Mouse (Mus musculus): ENCODE measurements around the gene 9130230L23Rik. TPM values are rescaled to one million over a fixed set of nuclear protein-coding genes. Genes with fewer than 3 reads are reported as not detected.
A peak's percentile ranks its signal among the peaks of the same experiment; 100 is the strongest.

9130230L23Rik gene
- polyA plus RNA-seq, 1 experiment from 2014 or later: 0.65 TPM

- no peaks in the 10 kb centered on the region for H3K27me3 ChIP-seq
- no peaks in the 10 kb centered on the region for H3K36me3 ChIP-seq
- peaks cover 23% of the 10 kb centered on the region for H3K4me1 ChIP-seq
- no peaks in the 10 kb centered on the region for H3K9me3 ChIP-seq (replicated peaks)
- ATAC-seq (replicated peaks; ENCODE audit: low FRiP score): peak; percentile 60; the same call in 1 of the 2 replicates
- no peak overlapping the region for H3K4me3 ChIP-seq (replicated peaks)
- H3K9ac ChIP-seq: no peak overlapping the region
- 52% methylated on average over 14 of the region's 14 CpGs for WGBS
- no peak overlapping the region for H3K4me2 ChIP-seq
- H3K27ac ChIP-seq: peak overlapping the region; percentile 50
Measured at GRCm38 (mm10) chr5:66034375-66035195, 30.5 kb upstream of the 9130230L23Rik start.

DNA sequence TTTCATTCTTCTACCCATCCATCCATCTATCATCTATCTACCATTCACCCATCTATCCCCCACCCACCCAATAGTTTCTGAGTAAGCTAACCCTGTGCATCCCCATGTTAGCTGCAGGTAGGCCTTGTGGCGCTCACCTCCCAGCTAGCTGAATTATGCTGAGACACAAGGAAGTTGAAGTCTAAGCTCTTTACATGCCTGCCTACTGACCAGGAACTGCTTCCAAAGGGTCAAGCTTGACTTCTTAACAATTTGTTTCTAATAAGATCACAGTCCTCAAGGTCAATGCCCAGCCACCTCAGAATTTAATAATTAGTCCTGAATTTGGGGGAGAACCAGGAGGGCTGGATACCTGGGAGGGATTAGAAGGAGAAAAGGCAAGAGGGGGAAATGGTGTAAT, 28.7 kb upstream of the 9130230L23Rik start:
- Histone ChIP-seq H3K4me3 (replicated peaks) (no peak overlapping the region), H3K36me3 (no peaks in the 10 kb centered on the region), H3K9ac (no peak overlapping the region), H3K4me2 (no peak overlapping the region), H3K27me3 (no peaks in the 10 kb centered on the region), H3K27ac (no peak overlapping the region), H3K4me1 (peaks cover 23% of the 10 kb centered on the region), H3K9me3 (replicated peaks) (no peaks in the 10 kb centered on the region)
- 96% methylated on average over 1 of the region's 1 CpGs for WGBS
- no peak for ATAC-seq (replicated peaks; ENCODE audit: low FRiP score)

GRCm38 (mm10) chr5:66031699-66032098, 27.6 kb upstream of the 9130230L23Rik start:
- 0 out of 2 replicates have a peak, but pooled peaks cover 2% of the 10 kb centered on the region for H3K9me3 ChIP-seq (replicated peaks)
- ATAC-seq (replicated peaks; ENCODE audit: low FRiP score): no peak
- no peak overlapping the region for H3K9ac ChIP-seq
- H3K4me2 ChIP-seq: no peak overlapping the region
- H3K27me3 ChIP-seq: no peaks in the 10 kb centered on the region
- no peak overlapping the region for H3K4me3 ChIP-seq (replicated peaks)
- peaks cover 6% of the 10 kb centered on the region for H3K36me3 ChIP-seq
- no peak overlapping the region for H3K27ac ChIP-seq
- H3K4me1 ChIP-seq: peaks cover 23% of the 10 kb centered on the region
- WGBS: 84% methylated on average over 5 of the region's 5 CpGs

GRCm38 (mm10) chr5:66028232-66028631, 24.1 kb upstream of the 9130230L23Rik start:
- Histone ChIP-seq H3K36me3 (peaks cover 37% of the 10 kb centered on the region), H3K4me3 (replicated peaks) (no peak overlapping the region), H3K4me2 (no peak overlapping the region), H3K9ac (no peak overlapping the region), H3K27ac (no peak overlapping the region), H3K27me3 (no peaks in the 10 kb centered on the region), H3K4me1 (0 out of 2 replicates have a peak, but pooled peaks cover 3% of the 10 kb centered on the region), H3K9me3 (replicated peaks) (peaks cover 11% of the 10 kb centered on the region)
- WGBS: 81% methylated on average over 5 of the region's 5 CpGs
- no peak for ATAC-seq (replicated peaks; ENCODE audit: low FRiP score)

DNA sequence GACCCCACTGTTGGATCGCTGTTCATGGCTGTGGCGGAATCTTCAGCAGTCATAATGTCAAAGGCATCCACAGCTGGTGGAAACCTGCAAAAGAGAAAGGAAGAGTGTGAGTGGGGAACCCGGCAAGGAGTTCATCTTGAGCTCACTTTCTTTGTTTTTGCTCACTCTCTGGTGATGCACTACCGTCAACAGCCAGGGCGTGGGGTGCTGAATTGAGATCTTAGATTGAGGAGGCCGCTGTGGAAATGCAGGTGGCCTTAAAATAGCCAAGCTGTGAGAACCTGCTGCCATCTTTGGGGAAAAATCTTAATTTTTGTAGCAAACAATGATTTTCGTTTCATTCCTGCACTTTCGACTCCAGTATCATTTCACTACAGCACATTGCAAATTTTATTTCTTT, 23.1 kb upstream of the 9130230L23Rik start:
- peaks cover 47% of the 10 kb centered on the region for H3K36me3 ChIP-seq
- peaks cover 11% of the 10 kb centered on the region for H3K9me3 ChIP-seq (replicated peaks)
- no peaks in the 10 kb centered on the region for H3K4me1 ChIP-seq
- no peak for ATAC-seq (replicated peaks; ENCODE audit: low FRiP score)
- WGBS: 95% methylated on average over 8 of the region's 8 CpGs
- no peak overlapping the region for H3K4me2 ChIP-seq
- H3K27me3 ChIP-seq: no peaks in the 10 kb centered on the region
- no peak overlapping the region for H3K27ac ChIP-seq
- H3K4me3 ChIP-seq (replicated peaks): no peak overlapping the region
- H3K9ac ChIP-seq: no peak overlapping the region

- no peak overlapping the region for H3K27ac ChIP-seq
- H3K4me1 ChIP-seq: no peaks in the 10 kb centered on the region
- H3K4me3 ChIP-seq (replicated peaks): no peak overlapping the region
- H3K4me2 ChIP-seq: no peak overlapping the region
- no peak overlapping the region for H3K9ac ChIP-seq
- WGBS: 99% methylated on average over 31 of the region's 31 CpGs
- ATAC-seq (replicated peaks; ENCODE audit: low FRiP score): no peak
- H3K9me3 ChIP-seq (replicated peaks): peaks cover 11% of the 10 kb centered on the region
- peaks cover 50% of the 10 kb centered on the region for H3K36me3 ChIP-seq
- no peaks in the 10 kb centered on the region for H3K27me3 ChIP-seq
Measured at GRCm38 (mm10) chr5:66026796-66027195, 22.7 kb upstream of the 9130230L23Rik start.

DNA sequence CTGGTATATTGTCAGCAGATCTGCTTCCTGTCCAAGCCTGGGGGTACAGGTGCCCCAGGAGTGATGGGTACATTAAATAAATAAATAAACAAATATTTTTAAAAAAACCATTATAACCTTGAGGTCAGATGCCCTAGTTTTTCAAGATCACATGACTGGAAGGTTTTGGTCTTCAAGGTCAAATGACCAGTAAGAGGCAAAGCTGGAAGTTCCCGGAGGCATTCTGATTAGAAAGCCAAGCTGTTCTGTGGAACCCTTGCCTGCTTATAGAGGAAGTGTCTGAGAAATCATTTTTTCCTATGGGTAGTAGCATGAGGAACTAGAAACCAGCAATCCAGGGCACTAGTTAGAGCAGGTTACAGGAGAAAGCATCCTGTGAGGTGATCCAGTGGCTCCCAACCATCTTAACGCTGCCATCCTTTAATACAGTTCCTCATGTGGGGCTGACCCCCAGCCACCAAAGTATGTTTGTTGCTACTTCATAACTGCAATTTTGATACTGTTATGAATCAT, 11.4 kb upstream of the 9130230L23Rik start:
- Histone ChIP-seq H3K4me3 (replicated peaks) (no peak overlapping the region), H3K27ac (peak overlapping the region; percentile 93), H3K27me3 (no peaks in the 10 kb centered on the region), H3K4me1 (peaks cover 5% of the 10 kb centered on the region), H3K4me2 (no peak overlapping the region), H3K36me3 (peaks cover 10% of the 10 kb centered on the region), H3K9ac (no peak overlapping the region), H3K9me3 (replicated peaks) (0 out of 2 replicates have a peak, but pooled peaks cover 5% of the 10 kb centered on the region)
- 89% methylated on average over 2 of the region's 2 CpGs for WGBS
- no peak for ATAC-seq (replicated peaks; ENCODE audit: low FRiP score)

DNA sequence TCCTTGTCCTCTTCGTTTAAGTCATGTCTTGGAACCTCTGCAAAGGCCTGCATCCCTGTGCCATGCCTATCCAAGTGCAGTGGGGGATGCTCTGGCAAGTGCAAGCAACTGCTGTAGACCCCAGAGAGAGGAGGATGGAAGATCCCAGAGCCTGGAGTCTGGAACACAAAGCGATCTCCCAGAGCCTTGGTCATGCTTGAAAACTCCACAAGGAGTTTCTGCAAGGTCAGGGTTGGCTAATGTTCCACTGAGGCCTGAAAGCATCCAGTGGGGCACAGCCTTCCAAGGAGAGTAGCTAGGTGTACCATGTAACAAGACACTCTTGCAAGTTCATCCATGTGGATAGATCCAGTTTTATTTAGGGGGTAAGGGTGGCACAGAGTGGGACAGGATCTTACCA, 10.4 kb upstream of the 9130230L23Rik start:
- WGBS: 61% methylated on average over 2 of the region's 2 CpGs
- peaks cover 5% of the 10 kb centered on the region for H3K4me1 ChIP-seq
- H3K4me3 ChIP-seq (replicated peaks): no peak overlapping the region
- H3K27me3 ChIP-seq: no peaks in the 10 kb centered on the region
- peak overlapping the region; percentile 93 for H3K27ac ChIP-seq
- peak; percentile 89 for ATAC-seq (replicated peaks; ENCODE audit: low FRiP score)
- H3K9me3 ChIP-seq (replicated peaks): no peaks in the 10 kb centered on the region
- H3K36me3 ChIP-seq: peaks cover 6% of the 10 kb centered on the region; the same call in 1 of the 2 replicates
- no peak overlapping the region for H3K9ac ChIP-seq
- H3K4me2 ChIP-seq: no peak overlapping the region

- peaks cover 1% of the 10 kb centered on the region; the same call in 1 of the 2 replicates for H3K36me3 ChIP-seq
- H3K9ac ChIP-seq: no peak overlapping the region
- H3K27ac ChIP-seq: peak overlapping the region; percentile 93
- WGBS: 63% methylated on average over 3 of the region's 3 CpGs
- ATAC-seq (replicated peaks; ENCODE audit: low FRiP score): peak; percentile 80
- H3K9me3 ChIP-seq (replicated peaks): no peaks in the 10 kb centered on the region
- no peak overlapping the region for H3K4me2 ChIP-seq
- no peaks in the 10 kb centered on the region for H3K27me3 ChIP-seq
- H3K4me1 ChIP-seq: peaks cover 5% of the 10 kb centered on the region
- H3K4me3 ChIP-seq (replicated peaks): no peak overlapping the region
Measured at GRCm38 (mm10) chr5:66013999-66014398, 9.9 kb upstream of the 9130230L23Rik start.

- Histone ChIP-seq H3K27me3 (no peaks in the 10 kb centered on the region), H3K27ac (no peak overlapping the region), H3K4me3 (replicated peaks) (no peak overlapping the region), H3K9me3 (replicated peaks) (no peaks in the 10 kb centered on the region), H3K4me2 (no peak overlapping the region), H3K9ac (no peak overlapping the region), H3K36me3 (no peaks in the 10 kb centered on the region), H3K4me1 (peaks cover 8% of the 10 kb centered on the region)
- no peak for ATAC-seq (replicated peaks; ENCODE audit: low FRiP score)
- WGBS: 76% methylated on average over 15 of the region's 15 CpGs
Measured at GRCm38 (mm10) chr5:66008245-66008967, 4.3 kb upstream of the 9130230L23Rik start.

DNA sequence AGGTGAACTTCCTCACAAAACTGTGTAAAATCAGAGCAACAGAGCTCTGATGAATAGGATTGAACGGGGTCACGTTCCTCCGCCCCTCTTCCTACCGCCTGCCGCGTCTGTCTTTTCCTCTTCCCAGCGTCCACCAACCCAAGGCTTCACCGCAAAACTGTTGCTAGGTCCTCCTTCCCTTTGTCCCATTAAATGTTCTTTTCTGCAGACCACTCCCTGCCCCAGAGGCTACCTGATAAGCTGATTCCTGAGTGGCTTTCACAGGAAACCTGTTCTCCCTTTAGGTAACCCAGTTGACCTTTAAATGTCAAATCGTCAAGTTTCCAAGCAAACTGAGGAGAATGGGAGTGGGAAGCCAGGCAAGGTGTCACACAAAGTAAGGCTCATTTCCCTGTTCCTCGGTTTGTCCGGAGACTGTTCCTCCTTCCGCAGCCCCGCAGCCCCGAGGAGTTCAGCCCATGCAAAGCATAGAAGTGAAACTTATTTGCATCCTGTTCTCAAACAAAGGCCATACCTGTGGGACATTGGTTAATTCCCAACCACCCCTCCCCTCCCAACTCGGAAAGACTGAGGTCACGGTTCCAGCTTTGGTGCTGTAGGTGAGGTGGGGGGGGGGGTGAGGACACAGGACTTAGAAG, 1.1 kb upstream of the 9130230L23Rik start:
- peaks cover 21% of the 10 kb centered on the region for H3K4me1 ChIP-seq
- H3K9me3 ChIP-seq (replicated peaks): no peaks in the 10 kb centered on the region
- peak; percentile 34; the same call in 1 of the 2 replicates for ATAC-seq (replicated peaks; ENCODE audit: low FRiP score)
- WGBS: 39% methylated on average over 16 of the region's 16 CpGs
- no peaks in the 10 kb centered on the region for H3K36me3 ChIP-seq
- peak overlapping the region; percentile 27; the same call in 1 of the 2 replicates for H3K4me2 ChIP-seq
- peak overlapping the region; percentile 82 for H3K27ac ChIP-seq
- no peaks in the 10 kb centered on the region for H3K27me3 ChIP-seq
- no peak overlapping the region for H3K9ac ChIP-seq
- no peak overlapping the region for H3K4me3 ChIP-seq (replicated peaks)

Measured in kidney, embryonic 15.5 days (tissue).